Mouse (Mus musculus) frontal cortex, adult 2 months (tissue): Measurements from ENCODE around the gene Irf8. TPM values are rescaled to one million over a fixed set of nuclear protein-coding genes. Genes with fewer than 3 reads are reported as not detected.
"Not testable (repeated sequence)": the region's sequence is repeated elsewhere in the genome, so short reads cannot be mapped to it uniquely, and the experiment has no call there.

Experiments
- DNase-seq, 2 experiments: peaks; one replicate each; pipeline ENCODE4 v3.0.0; 2022; ENCODE audit warnings: low spot score in 1 of 2; ENCODE audit errors: extremely low spot score in 1 of 2
- polyA plus RNA-seq: library from polyadenylated mRNA; depleted of rRNA; stranded (reverse); fragments of >200 nt; gene quantifications from 2 replicates; pipeline ENCODE4 v1.2.3, GENCODE M21; 2012; rRNA removed

Gene Irf8
- polyA plus RNA-seq, 1 experiment, result 4.5 TPM

DNA sequence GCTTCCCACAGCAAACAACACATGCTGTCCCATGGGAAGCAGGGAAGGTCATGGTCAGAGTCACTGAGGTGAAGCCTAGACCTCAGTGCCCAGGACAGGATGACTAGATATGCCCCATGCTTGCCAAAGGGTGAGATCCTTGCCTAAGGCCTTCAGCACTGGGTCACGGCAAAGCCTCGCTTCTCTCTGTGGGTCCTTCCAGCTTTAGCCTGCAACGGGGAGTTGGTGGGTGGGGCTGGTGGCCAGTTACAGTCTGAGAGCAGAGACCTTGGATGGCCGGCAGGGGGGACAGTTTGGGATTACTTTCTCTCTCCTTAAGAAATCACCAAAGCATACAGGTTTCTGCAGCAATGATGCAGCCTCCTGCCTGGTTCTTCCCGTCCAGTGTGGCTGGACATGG, 51.5 kb downstream of the Irf8 start:
- no peak for DNase-seq

DNA sequence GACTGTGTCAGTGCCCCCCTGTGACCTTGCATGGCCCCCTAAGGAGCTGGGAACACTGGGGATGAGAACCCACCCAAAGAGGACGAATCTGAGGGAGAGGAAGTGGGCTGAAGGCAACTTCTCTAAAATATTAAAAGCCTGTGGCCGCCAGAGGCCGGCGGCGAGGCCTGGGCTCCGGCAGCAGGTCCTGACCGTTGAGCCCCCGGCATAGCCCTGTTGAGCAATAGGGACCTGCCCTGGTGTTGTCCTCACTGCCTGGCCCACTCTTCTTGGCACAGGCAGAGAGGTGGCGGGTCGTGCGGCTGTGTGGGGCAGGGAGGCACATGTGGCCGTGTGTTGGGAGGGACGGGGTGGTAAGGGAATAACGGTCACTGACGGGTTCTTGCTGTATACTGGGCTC, 56.6 kb downstream of the Irf8 start:
- no peak for DNase-seq

DNA sequence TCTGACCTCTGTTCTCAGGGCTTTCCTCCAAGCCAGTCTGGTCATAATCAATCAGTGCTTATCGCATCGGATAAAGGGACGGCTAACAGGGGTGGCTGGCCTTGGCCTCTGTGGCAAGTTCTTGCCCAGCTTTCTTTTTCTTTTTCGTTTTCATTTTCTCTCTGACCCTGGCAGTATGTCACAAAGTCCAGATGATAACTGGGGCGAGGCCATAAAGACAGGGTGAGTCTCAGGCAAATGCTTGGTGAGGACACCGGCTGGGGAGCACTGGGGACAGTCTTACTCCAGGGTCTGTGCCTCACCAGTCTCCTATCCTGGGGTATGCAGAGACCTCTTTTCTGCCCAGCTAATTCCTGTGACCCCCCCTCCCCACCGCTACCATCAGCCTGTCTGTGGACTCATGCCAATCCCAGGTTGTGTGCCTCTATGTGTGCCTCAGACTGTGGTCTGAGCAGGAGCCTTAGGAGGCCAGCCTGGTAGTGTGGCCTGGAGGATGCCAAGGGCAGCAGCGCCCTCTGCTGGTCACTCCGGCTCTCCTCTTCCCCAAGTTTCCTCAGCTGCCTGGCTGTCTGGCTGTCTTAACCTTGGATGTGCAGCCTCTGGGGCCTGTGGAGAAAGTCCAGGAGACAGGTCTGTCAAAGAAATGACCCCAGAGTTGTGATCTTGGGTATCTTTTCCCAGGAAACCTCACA, 59.9 kb downstream of the Irf8 start:
- DNase-seq, result peak; percentile 33 to 85

DNA sequence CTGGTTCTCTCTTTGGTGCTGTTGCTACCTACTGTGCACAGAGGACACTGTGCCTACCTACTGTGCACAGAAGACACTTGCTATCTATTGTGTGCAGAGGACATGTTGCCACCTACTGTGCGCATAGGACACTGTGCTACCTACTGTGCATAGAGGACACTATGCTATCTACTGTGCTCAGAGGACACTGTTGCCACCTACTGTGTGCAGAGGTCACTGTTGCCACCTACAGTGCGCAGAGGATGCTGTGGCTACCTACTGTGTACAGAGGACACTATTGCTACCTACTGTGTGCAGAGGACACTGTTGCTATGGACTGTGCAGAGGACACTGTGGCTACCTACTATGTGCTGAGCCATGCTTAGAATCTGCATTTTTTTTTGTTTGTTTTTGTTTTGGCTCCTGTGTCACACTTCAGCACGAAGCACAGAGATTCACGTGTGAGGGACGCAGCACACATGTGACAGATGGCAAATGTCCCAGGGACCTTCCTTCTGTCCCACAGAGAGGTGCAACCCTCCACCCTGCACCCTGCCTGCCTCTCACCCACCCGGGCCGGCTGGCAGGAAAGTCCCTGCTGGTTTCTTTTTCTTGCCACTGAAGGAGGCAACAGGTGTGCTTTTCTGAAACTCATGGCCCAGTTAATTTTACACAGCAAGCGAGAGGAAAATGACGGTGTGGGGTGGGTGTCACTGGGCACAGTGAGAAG, 61.0 kb downstream of the Irf8 start:
- DNase-seq, result no peak

DNA sequence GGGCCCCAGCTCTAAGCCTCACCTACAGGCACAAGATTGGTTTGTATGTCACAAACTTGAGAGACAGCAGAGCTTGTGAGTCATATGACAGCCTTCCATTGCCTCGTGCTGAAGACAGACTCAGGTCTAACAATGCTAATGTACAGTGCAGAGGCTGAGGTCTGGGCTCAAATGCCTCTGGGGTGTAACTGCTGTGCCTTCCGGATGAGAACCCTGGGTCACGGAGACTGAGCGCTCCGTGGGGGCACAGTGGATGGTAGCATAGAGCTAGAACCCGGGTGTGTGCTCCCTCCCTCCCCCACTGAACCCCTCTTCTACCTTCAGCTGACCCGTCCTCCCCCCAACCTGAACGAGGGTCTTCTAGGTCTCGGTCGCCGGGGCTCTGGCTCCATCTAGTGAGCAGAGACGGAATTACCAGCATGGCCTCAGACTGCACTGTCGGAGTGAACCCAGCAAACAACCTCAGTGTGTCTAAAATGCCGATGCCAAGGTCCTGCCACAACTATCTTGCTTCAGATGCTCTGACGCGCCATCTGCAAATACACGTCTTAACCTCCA, 64.2 kb downstream of the Irf8 start:
- peak in 1 of 2 experiments; percentile 68 for DNase-seq

DNA sequence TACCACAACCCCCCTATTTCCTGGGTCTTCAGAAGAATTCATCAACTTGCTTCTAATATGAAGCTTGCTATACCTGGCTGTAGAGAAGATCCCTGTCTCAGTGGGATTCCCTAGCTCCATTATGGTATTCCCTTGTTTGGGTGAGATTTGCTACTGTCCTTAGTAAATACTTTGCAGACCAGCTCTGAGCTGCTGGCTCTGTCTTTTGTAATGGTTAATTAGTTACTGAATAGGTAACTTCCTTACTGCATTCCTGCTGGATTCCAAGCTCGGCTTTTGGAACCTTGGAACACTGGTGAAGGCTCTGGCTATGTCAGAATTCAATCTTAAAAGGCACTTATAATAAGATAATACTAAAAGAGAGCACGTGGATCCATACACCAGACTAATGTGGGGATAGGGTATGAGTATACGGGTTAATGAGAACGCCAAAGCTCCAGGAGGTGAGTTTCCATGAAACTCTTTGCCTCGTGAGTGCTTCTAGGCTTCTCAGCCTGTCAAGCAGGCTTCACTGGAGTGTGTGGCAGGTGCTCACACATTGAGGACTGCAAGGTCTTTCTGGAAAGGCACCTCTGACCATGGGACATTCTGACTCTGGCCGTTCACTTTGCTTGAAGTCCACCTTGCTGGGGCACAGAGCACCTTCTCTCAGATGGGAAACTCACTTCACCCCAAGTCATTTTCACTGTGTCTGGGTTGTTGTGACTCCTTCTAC, 67.7 kb downstream of the Irf8 start:
- not testable (repeated sequence) for DNase-seq

DNA sequence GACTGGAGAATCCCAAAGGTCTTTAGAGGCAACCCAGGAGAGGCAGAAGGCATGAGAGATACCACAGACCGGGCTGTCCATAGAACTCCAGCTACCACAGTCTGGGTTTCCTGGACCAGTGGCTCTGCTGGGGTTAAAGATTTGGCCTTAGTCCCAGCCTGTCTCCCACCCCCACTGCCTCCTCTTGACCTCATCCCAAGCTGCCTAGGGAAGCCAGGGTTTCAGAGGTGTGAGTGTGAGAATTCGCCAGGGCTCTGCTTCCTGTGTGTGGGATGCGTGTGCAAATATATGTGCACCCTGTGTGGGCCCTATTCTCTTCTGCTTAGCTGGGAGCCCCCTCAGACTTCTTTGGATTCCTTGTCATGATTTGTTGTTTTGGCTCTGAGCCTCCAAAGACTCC, 68.6 kb downstream of the Irf8 start:
- DNase-seq, result no peak

Other genes starting within 250 kb of the Irf8 start
- gene Gins2, start 147.1 kb upstream of the Irf8 start, polyA plus RNA-seq, result 3.1 and 3.2 TPM in 2 replicates
- gene 1190005I06Rik, start 88.7 kb upstream of the Irf8 start, polyA plus RNA-seq, result 7.7 TPM in 2 replicates
- gene Gm27021, start 68.3 kb upstream of the Irf8 start, polyA plus RNA-seq, result 1.4 and 2.6 TPM in 2 replicates
- 2,082 and 2,130 TPM in 2 replicates for gene Cox4i1, start 68.1 kb upstream of the Irf8 start, polyA plus RNA-seq
- 53.2 and 59.4 TPM in 2 replicates for gene Emc8, start 67.8 kb upstream of the Irf8 start, polyA plus RNA-seq